Mouse (Mus musculus): ENCODE results near the gene Nfil3.

Gene Nfil3

DNA sequence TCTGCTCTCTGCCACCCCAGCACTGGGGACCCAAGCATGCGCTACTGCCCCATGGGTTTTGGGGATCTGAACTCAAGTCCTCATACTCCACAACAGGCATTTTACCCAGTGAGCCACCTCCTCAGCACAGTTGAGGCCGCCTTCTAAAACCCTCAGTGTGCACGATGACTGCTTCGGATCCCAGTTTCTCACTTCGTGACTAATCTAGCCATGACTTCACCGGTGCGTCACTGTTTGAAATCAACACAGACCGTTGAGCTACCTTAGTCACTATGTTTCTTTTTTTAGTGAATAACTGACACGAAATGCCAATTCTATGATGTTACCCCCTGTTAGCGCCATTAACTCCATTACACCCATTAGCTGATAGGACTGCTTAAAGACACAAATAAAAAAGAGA is 7.4 kb downstream of the Nfil3 start:
- ChIA-PET CTCF (interaction anchor here in 1 of 4 experiments (0.6 kb wide), 1 partner anchor 453 kb away, joined by 3 read pairs; no protein-coding TSS in a partner anchor), POLR2A (interaction anchor here in 3 of 4 experiments (0.6 to 1.6 kb wide), 5 partner anchors 9 to 105 kb away, joined by 3 to 8 read pairs (median 3); no protein-coding TSS in a partner anchor)

DNA sequence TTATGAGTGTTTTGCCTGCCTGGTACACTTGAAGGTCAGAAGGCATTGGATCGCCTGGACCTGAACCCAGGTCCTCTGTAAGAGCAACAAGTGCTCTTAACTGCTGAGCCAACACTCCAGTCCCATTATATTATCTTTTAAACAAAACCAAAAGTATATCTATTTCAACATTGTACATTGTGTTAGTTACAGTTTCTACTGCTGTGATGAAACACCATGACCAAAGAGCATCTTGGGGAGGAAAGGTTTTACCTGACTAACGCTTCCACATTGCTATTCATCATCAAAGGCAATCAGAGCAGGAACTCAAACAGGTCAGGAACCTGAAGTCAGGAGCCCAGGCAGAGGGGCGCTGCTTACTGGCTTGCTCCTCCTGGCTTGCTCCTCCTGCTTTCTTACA is 8.2 kb downstream of the Nfil3 start:
- ChIA-PET CTCF (no interaction called here), POLR2A (interaction anchor here in 2 of 4 experiments (1.1 to 1.6 kb wide), 2 partner anchors 10 to 104 kb away, joined by 3 read pairs; no protein-coding TSS in a partner anchor)

DNA sequence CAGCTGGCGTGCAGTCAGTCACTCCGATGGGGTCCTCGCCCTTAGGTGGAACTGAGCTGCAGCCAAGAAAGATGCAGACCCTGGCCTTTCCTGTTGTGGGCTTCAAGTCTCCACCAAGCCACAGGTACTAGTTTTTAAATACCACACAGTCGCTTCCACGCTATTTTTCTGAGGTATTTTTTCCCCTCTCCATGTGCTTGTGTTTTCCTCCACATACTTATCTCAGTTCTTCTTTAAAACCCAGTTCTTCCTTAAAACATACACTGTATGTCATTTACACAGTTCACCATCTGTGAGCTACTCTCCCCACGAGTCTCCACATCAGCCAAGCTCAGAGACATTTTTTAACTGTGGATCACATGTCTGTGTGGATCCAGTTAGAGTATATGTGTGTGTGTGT is 10.0 kb downstream of the Nfil3 start:
- ChIA-PET POLR2A (interaction anchor here in 2 of 4 experiments (0.6 to 1.2 kb wide), 3 partner anchors 11 to 42 kb away, joined by 3 to 4 read pairs (median 3); partner anchors contain the start of gene Auh (in 1 of the 2)), CTCF (interaction anchor here in 1 of 4 experiments (0.6 kb wide), 2 partner anchors 12 to 406 kb away, joined by 3 to 4 read pairs; partner anchors contain the start of gene Sptlc1)

DNA sequence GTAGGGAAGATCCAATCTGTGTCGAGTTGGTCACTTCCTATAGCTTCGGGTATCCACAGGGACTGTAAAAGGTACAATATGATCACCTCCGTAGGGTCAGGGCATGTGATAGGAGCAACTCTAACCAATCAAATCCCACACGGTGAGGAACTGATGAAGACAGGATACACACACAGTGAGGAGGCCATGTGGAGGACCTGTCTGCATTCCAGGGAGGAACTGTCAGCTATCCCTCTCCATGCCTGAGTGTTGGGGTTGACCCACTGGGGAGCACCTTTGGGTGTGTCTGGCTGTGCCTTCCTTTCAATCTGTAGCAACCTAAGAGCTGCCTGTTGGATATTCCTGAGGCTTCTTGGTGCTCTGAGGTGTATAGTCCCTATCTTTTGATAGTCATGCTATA is 18.0 kb downstream of the Nfil3 start:
- CTCF ChIA-PET = no interaction called here
- POLR2A ChIA-PET = interaction anchor here in 3 of 4 experiments (0.8 to 1.3 kb wide), 3 partner anchors 10 to 1563 kb away, joined by 3 to 6 read pairs (median 3); no protein-coding TSS in a partner anchor

DNA sequence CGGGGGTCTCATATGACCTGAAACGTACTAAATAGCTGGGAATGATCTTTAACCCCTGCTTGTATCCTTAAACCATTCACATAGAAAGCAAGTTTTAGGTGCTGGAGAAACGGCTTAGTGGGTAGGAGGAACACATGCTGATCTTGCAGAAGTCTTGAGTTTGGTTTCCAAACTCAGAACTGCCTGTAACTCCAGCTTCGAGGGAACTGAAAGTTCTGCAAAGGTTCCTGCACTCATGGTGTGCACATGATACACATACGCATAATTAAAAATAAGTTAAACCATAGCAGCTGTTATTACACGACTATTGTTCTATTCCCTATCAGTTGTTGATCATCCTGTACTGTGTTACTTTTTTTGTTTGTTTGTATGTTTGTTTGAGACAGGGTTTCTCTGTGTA is 18.5 kb downstream of the Nfil3 start:
- POLR2A ChIA-PET = interaction anchor here in 1 of 4 experiments (1.2 to 1.3 kb wide), 2 partner anchors 9 to 289 kb away, joined by 3 read pairs; no protein-coding TSS in a partner anchor

DNA sequence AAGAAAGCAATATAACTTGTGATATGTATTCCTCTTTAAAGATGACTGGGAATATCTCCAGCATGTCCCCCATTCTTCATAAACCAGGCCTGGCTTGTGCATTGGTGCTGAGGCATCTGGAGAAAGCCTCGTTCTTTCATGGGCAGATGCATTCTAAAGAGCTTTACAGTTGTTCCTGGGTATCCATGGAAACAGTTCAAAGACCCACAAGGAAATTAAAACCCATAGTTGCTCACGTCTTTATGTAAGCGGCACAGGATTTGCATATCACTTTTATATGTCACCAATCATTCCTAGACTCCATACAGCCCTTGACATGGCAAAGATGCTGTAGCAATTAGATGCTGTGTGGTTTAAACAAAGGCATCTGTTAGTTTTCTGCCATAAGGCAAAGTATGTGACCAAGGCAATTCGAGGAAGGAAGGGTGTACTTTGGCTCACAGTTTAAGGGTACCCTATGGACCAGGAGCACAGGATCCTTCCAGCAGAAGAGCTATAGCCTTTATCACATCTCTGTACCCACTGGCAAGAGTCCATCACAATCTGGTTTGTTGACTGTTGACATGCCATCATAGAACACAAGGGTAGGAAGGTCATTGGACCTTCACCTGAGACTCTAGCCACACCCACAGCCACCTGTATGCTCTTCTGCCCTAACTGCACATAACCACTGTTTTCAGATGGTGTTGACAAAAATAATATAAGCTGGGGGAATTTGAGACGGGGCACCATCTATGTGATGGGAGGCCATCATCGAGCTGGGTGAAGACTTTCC is 26.9 kb downstream of the Nfil3 start:
- CTCF ChIA-PET = interaction anchor here in 2 of 4 experiments (0.6 to 0.7 kb wide), 2 partner anchors 356 to 493 kb away, joined by 3 read pairs; no protein-coding TSS in a partner anchor

More for the DNA sequence above, 18.5 kb downstream of the Nfil3 start:
- CTCF ChIA-PET = no interaction called here

DNA sequence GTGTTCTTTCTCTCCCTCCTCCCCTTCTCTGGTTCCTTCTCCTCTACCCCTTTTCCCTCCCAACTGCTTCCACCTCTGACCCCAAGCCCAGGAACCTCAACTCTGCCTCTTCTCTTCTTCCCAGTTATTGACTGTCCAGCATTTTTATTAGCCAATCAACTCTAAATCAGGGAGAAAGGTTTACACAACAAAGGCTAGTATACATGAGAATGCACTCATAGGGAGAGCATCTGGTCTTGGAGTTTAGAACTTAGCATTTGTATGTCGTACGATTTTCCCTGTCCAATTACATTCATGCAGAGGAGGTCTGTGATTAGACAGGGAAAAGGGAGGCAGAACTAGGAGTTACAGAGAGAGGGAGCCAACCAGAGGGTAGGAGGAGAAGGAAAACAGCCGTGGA is 31.7 kb downstream of the Nfil3 start:
- CTCF ChIA-PET = interaction anchor here in 1 of 4 experiments (0.7 kb wide), 1 partner anchor 947 kb away, joined by 12 read pairs; no protein-coding TSS in a partner anchor

More for the DNA sequence above, 26.9 kb downstream of the Nfil3 start:
- POLR2A ChIA-PET = interaction anchor here in 1 of 4 experiments (0.6 to 1.3 kb wide), 3 partner anchors 9 to 106 kb away, joined by 3 to 4 read pairs (median 4); no protein-coding TSS in a partner anchor

DNA sequence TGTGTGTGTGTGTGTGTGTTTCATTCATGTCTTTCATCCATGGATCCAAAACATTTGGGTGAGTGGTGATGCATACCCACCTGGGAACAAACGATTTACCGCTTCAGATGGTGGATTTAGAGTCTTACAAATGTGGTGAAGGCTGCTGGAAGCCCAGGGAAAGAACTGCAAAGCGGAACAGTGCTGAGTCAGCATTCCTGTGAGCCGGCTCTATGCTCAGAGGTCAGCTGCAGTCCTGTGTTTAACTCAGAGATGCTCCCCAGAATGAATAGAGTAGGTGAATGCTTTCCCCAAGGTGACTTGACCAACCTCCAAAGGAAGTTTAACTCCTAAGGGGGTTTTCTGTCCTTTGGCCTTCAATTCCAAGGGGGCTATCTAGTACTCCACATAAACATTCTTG is 33.3 kb downstream of the Nfil3 start:
- ChIA-PET CTCF (interaction anchor here in 1 of 4 experiments (1.2 kb wide), 1 partner anchor 236 kb away, joined by 3 read pairs; no protein-coding TSS in a partner anchor), POLR2A (interaction anchor here in 2 of 4 experiments (0.6 to 2.4 kb wide), 5 partner anchors 14 to 129 kb away, joined by 3 to 8 read pairs (median 4); partner anchors contain the start of gene Nfil3 (in 1 of the 2))

More for the DNA sequence above, 31.7 kb downstream of the Nfil3 start:
- POLR2A ChIA-PET = interaction anchor here in 1 of 4 experiments (0.7 kb wide), 1 partner anchor 114 kb away, joined by 6 read pairs; no protein-coding TSS in a partner anchor

DNA sequence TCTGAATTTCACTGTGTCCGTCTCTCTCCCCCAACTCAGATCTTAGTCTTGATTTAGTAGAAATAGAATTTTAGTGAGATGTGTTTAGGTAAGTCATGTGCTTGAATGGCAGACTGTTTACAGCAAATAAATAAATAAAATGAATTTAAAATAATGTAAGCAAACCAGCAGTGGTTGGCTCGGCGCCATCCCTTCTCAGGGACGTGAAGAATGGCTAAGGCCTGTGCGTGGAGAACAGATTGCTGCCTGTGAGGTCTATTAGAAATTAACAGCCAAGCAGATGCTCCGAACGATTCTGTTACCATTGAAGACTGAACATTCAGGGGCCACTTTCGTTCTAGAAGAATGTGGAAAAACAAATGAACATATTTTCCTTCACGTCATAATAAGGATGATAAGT is 35.1 kb downstream of the Nfil3 start:
- POLR2A ChIA-PET = interaction anchor here in 1 of 4 experiments (1.3 kb wide), 1 partner anchor 9 kb away, joined by 5 read pairs; no protein-coding TSS in a partner anchor
- CTCF ChIA-PET = no interaction called here

DNA sequence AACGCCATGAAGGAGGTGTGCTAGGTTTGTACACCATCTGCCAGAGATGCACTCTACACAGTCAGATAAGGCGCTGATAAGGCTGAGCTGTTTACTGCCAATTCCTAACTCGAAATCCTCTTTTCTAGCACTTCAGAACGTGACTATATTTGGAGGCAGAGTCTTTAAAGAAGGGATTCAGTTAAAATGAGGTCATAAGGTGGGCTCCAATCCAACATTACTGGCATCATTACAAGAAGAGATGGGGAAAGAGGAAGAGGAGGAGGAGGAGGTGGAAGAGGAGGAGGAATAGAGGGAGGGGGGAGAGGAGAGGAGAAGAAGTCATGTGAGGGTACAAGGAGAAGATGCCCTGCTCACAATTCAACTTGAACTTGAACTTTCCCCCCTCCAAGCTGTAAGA is 36.8 kb downstream of the Nfil3 start:
- ChIA-PET POLR2A (interaction anchor here in 1 of 4 experiments (0.9 to 2.2 kb wide), 2 partner anchors 26 to 38 kb away, joined by 3 to 4 read pairs; no protein-coding TSS in a partner anchor), CTCF (no interaction called here)

DNA sequence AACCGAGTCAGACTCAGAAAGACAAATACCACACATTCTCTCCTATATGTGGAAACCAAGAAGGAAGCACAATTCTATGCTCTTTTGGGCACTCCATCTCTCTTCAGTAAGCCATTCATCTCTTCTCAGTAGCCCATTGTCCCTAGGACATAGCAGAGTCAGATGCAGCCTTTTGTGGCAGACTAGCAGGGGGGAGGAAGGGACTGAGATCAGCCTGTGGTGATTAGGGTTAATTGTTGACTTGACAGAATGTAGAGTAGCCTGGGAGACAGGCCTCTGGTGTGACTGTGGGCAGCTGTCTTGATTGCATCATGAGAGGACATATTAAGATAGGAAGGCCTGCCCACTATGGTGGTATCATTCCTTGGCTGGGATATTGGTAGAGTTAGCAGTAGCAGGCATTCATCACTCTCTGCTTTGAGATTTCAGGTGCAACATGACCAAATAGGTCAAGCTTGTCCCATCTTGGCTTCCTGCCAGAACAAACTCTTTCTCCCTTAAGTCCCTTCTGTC is 37.9 kb downstream of the Nfil3 start:
- CTCF ChIA-PET = no interaction called here
- POLR2A ChIA-PET = interaction anchor here in 1 of 4 experiments (2.2 kb wide), 1 partner anchor 28 kb away, joined by 4 read pairs; no protein-coding TSS in a partner anchor

DNA sequence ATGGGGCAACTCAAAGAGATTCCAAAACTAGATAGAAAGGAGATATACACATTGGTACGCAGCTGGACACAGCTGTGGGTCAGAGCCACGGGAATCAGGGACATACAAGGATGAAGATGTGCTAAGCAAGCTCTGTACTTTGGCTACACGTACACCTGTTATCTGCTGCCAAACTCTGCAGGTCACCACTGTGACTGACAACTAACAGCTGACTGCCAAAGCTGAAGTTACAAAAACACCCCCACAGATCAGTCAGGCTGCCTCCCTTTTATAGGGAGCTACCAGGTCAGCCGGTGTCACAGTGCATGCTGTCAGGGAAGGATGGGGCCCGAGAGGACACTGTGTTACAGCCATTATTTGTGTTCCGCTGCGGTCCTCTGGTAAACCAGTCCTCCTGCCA is 39.9 kb downstream of the Nfil3 start:
- ChIA-PET POLR2A (interaction anchor here in 2 of 4 experiments (0.5 to 0.6 kb wide), 2 partner anchors 409 to 1220 kb away, joined by 3 to 4 read pairs; no protein-coding TSS in a partner anchor), CTCF (no interaction called here)

DNA sequence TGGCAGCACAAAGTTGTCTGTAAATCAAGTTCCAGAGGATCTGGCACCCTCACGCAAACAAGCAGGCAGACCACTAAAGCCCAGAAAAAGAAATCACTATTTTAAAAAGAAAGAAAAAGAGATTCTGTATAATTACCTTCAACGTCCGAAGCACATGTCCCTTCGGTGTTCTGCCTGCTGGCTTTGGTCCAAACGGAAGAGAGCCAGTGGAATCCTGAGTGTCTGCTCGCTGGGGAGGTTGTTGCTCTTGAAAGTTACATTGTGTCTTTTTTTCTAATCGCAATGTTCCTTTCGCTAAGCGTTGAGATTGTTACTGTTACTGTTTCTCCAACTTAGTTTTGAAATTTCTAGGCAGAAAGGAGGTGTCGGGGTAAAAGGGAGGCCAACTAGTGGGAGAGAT is 50.3 kb downstream of the Nfil3 start:
- POLR2A ChIA-PET = interaction anchor here in 1 of 4 experiments (2.9 kb wide), 1 partner anchor 11 kb away, joined by 16 read pairs; no protein-coding TSS in a partner anchor
- CTCF ChIA-PET = interaction anchor here in 1 of 4 experiments (0.6 kb wide), 1 partner anchor 138 kb away, joined by 4 read pairs; no protein-coding TSS in a partner anchor

DNA sequence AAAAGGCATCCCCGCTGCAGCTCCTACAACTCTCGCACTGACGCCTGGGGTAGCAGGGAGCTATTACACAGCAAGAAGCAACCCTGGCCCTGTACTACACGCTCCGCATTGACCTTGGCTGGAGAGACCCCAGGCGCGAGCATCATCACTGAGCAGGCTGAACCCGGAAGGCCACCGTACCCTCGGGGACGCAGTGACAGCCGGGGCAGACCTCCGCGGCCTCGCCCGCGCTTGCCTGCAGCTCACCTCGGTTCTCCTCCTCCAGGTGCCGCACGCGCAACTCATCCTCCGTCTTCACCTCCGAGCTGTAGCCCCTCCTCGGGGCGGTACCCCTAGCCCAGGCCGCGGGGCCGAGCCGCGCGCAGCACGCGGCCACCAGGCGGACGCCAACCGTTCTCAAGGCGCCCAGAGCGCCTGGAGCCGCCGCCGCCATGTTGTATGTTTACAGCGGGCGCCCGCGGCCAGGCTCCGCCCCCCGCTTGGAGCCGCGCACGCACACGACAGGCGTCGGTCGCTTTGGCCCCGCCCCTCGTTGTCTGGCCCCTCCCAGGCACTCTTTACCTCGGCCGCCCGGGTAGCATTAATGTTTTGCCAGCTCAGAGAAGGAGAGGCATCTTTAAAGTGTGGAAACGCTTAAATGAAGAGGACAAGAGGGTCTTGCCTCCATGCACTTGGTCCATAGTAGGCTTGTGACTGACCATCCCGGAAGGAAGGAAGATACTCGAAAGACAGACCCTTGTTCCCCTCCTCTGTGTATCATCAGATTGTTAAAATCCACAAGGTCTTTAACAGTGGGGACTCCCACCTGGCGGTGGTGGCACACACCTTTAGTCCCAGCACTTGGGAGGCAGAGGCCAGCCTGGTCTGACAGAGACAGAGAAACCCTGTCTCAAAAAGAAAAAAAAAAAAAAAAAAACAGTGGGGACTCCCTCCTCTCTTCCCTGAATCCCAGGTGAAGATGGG is 51.4 kb downstream of the Nfil3 start, which contains the start of gene Auh:
Auh (minus strand) TSS at position 473 of the 963 bp plus-strand sequence.
- CTCF ChIA-PET = interaction anchor here in 3 of 4 experiments (0.5 to 1.3 kb wide), 9 partner anchors 21 to 497 kb away, joined by 3 to 4 read pairs (median 3); no protein-coding TSS in a partner anchor
- POLR2A ChIA-PET = interaction anchor here in 3 of 4 experiments (0.5 to 2.9 kb wide), 17 partner anchors 10 to 623 kb away, joined by 3 to 16 read pairs (median 4); no protein-coding TSS in a partner anchor

DNA sequence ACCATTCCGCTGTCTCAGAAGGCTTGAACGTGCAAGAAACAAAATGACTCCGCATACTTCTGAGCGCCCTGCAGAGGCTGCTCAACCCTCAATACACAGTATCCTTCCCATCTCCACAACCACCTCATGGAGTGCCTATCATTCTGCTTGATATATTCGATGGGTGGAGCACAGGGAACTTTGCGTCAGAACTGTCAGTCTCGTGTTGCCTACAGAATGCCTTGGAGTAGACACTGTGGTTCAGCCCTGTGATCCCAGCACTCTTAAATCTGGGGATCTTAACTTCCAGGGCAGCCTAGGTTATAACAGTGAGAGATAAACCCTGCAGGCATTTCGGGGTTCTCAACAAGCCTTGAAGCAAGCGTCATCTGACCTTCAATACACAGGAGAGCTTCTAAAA is 52.5 kb downstream of the Nfil3 start:
- POLR2A ChIA-PET = interaction anchor here in 2 of 4 experiments (0.9 to 2.9 kb wide), 10 partner anchors 9 to 137 kb away, joined by 3 to 16 read pairs (median 4); no protein-coding TSS in a partner anchor
- CTCF ChIA-PET = interaction anchor here in 3 of 4 experiments (0.6 to 1.3 kb wide), 4 partner anchors 22 to 664 kb away, joined by 3 to 5 read pairs (median 3); no protein-coding TSS in a partner anchor

DNA sequence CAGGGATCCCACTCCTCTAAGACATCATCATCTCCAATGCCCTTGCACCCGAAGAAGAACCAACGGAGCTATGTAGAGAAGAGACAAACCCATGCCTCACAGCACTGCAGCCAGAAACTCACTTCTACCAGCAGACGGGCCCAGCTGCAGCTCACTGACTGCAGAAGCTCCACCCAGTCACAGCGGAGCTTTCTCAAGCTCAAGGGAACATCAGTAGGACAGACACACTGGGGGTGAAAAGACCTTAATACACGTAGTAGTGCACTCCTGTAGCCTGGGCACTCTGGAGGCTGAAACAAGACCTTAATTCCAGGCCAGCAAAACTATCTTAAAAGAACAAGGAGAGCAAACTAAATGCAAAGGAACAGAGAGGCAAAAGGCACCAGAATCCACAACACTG is 56.4 kb downstream of the Nfil3 start:
- ChIA-PET POLR2A (interaction anchor here in 3 of 4 experiments (0.5 to 1.4 kb wide), 3 partner anchors 13 to 33 kb away, joined by 4 to 5 read pairs (median 4); no protein-coding TSS in a partner anchor), CTCF (no interaction called here)

DNA sequence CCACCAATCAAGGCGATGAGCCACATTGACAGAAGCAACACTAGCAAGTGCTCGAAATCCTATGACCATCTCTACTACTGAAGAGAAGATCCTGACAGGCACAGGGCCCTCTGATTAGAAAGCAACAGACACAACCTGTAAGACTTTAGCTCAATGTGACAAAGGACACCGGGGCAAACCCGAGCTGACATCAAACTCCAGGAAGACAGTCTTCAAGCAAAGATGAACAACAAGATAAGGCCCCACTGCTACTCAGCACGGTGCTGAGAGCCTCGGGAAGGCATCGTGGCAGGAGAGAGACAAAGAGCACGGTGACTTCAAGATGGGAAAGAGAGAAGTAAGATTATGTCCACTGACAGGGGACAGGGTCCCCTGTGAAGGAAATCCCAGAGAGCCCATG is 58.9 kb downstream of the Nfil3 start:
- CTCF ChIA-PET = no interaction called here
- POLR2A ChIA-PET = no interaction called here

Data from embryonic stem cell, embryonic (primary cell).